Mouse (Mus musculus) heart, postnatal 14 days (tissue): ENCODE results near the gene Spock1. TPM values are rescaled to one million over a fixed set of nuclear protein-coding genes. Genes with fewer than 3 reads are reported as not detected.

ENCODE experiments used
- DNase-seq, 2 experiments: peaks; one replicate each; pipeline ENCODE4 v3.0.0; 2021 to 2022
- intact Hi-C: fragments of 180-260 bp; cut with DNase I; formaldehyde crosslinking; loops from one replicate; pipeline ENCODE4 v1.15.1; 2025
- total RNA-seq, 2 experiments: library from RNA; stranded (reverse); gene quantifications; 2 replicates each; pipeline ENCODE4 v1.2.3; 2021

Gene Spock1
- total RNA-seq, 2 experiments from 2014 or later, result 0.15 to 0.45 TPM

- DNase-seq, result no peak
- intact Hi-C loops, result no loop called here
Observed at GRCm38 (mm10) chr13:57671919-57672318, 236.2 kb downstream of the Spock1 start.

GRCm38 (mm10) chr13:57671322-57671721 is 236.8 kb downstream of the Spock1 start:
- intact Hi-C loops, result no loop called here
- DNase-seq, result no peak

DNA sequence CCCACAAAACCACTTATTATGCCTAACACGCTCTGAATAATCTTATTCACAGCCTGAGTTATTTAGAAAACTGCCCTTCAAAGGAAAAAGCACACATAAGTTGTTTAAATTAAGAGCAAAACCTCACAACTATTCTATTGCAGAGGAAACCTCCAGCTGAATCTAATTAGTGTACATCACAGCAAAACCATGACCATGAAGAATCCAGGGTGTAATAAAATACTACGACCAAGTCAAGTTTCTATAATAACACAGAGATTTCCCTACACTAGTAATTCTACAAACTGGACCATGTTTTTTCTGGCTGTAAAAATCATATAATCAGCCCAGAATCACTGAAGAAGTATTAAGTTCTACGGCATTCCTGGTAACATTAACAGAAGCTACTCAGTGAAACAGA is 240.5 kb downstream of the Spock1 start:
- intact Hi-C loops, result no loop called here
- no peak for DNase-seq

- no peak for DNase-seq
- intact Hi-C loops, result no loop called here
Observed at GRCm38 (mm10) chr13:57666173-57666842, 241.8 kb downstream of the Spock1 start.

DNA sequence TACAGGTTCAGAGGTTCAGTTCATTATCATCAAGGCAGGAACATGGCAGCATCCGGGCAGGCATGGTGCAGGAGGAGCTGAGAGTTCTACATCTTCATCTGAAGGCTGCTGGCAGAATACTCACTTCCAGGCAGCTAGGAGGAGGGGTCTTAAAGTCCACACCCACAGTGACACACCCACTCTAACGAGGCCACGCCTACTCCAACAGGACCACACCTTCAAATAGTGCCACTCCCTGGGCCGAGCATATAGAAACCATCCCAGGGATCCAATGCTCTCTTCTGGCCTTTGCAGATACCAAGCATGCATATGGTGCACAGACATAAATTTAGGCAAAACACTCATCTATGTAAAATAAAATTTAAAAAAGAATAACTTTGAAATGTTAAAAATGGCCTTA is 245.6 kb downstream of the Spock1 start:
- intact Hi-C loops, result no loop called here

GRCm38 (mm10) chr13:57660523-57660922 is 247.6 kb downstream of the Spock1 start:
- intact Hi-C loops, result no loop called here
- no peak for DNase-seq

More for the DNA sequence above, 245.6 kb downstream of the Spock1 start:
- DNase-seq, result no peak

GRCm38 (mm10) chr13:57659872-57660271 is 248.3 kb downstream of the Spock1 start:
- intact Hi-C loops, result no loop called here
- no peak for DNase-seq

DNA sequence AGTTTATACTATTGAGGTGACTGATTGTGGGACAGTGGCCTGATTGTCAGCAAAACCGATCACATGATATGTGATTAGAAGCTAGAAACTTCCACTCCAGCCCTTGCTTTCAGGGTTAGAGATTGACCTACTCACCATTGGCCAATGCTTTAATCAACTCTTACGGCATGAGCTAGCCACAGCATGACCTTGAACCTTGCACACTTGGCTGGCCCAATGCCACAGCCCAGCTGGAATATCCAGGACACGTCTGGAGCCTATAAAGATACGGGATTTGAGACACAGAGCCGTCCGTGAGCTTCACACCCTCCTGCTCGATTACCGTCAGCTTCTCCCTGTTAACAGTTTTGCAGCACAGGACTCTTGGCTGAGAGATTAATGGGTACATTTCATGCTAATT is 251.5 kb downstream of the Spock1 start:
- peak; percentile 3 to 8 for DNase-seq
- intact Hi-C loops, result no loop called here

DNA sequence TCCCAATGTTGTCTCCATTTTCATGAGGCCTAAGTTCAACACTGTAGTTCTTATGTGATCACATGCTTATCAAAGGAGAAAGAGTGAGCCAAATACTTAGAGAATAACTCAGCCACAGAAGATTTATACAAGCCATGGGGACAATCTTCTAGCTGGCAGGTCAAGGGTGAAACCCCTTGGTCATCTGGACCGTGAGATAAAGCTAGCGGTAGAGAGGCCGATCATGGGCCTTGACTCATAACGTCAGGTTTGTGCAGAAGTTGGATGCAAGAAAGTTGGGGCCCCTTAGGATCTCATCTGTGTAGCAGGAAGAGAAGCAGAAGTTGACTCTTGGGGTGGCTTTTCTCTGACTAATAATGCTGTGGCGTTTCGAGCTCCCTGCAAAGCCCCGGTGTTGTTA is 253.8 kb downstream of the Spock1 start:
- intact Hi-C loops, result no loop called here
- no peak for DNase-seq

DNA sequence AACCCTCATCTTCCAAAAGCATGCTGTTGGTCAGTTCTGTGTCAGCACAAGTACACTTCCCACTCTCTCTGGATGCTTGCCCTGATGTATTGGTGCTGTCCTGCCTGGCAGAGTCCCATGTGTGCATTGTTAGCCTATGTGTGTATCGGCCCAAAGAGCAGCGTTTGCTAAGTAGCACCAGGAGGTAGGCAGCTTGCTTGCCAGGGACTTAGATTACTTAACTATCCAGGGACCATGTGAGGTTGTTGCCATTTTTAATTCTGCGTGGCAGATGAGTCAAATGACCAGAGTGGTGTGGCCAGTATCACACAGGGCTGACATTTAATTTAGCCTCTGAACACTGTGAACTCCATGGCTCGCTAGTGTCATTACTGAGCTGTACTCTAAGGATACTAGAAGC is 256.9 kb downstream of the Spock1 start:
- intact Hi-C loops, result no loop called here
- DNase-seq, result no peak

GRCm38 (mm10) chr13:57648784-57649183 is 259.3 kb downstream of the Spock1 start:
- intact Hi-C loops, result no loop called here
- DNase-seq, result no peak

DNA sequence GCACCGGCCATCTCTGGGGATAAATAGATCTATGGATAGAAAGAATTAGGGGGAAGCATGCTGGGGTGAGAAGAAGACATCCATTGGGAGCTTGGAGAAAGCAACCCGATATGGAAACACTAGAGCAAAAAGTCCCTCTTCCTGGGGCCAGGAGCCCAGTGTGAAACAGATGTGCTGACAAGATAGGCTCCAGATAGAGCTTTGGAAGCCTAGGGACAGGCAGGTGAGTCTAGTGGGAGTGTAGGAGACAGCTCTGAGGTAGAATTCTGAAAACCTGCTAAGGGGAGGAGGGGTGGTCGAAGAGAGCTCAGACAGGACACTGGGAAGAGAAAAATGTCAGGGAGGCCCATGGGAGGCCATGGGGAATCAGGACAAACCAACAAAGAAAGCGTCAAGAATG is 260.7 kb downstream of the Spock1 start:
- intact Hi-C loops, result no loop called here
- no peak for DNase-seq

- DNase-seq, result no peak
- intact Hi-C loops, result no loop called here
Observed at GRCm38 (mm10) chr13:57643036-57643435, 265.1 kb downstream of the Spock1 start.

DNA sequence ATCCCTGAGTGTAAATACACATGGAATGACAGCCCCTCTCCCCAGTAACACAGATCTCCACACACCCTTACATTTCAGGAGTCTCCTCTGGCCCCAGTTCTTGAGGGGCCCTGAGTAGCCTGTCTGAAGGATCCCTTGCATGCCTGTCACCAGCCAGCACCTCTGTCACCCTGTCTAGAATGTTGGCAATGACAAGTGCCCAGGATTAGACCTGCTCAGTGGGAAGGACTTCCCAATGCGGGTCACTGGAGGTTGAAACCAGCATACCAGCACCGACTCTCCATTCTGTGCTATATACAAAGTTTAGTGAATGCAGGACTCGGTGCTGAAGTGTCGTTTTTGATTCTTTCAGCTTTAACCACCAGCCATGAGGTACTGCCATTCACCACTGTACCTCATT is 266.5 kb downstream of the Spock1 start:
- intact Hi-C loops, result no loop called here

GRCm38 (mm10) chr13:57640968-57641367 is 267.2 kb downstream of the Spock1 start:
- intact Hi-C loops, result no loop called here

More for the DNA sequence above, 266.5 kb downstream of the Spock1 start:
- no peak for DNase-seq

GRCm38 (mm10) chr13:57638820-57639219 is 269.3 kb downstream of the Spock1 start:
- DNase-seq, result no peak

More at GRCm38 (mm10) chr13:57640968-57641367, 267.2 kb downstream of the Spock1 start:
- no peak for DNase-seq

GRCm38 (mm10) chr13:57637606-57638132 is 270.5 kb downstream of the Spock1 start:
- DNase-seq, result no peak
- intact Hi-C loops, result no loop called here

More at GRCm38 (mm10) chr13:57638820-57639219, 269.3 kb downstream of the Spock1 start:
- intact Hi-C loops, result no loop called here

DNA sequence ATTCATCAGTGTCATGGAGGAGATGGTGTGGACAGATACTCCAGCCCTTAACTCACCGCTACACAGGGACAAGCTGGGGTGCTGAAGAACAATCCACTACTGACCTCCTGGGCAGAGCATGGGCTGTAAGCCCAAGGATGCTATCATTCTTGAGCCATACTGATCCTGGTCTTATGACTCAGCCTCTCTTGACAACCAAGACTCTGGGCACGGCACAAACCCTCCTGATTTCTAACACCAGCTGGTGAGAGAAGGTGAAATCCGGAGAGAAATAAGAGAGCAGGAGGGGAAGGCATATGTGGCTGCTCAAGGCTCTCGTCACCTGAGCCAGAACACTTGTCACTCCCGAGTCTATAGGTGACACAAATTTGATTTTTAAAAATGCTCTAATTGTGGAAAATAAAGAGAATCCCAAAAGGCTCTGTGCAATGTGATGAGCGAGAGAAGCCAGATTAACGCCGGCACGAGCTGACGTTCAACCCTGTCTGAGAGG is 271.0 kb downstream of the Spock1 start:
- intact Hi-C loops, result no loop called here
- DNase-seq, result no peak

- DNase-seq, result no peak
- intact Hi-C loops, result no loop called here
Observed at GRCm38 (mm10) chr13:57636196-57637015, 271.7 kb downstream of the Spock1 start.

DNA sequence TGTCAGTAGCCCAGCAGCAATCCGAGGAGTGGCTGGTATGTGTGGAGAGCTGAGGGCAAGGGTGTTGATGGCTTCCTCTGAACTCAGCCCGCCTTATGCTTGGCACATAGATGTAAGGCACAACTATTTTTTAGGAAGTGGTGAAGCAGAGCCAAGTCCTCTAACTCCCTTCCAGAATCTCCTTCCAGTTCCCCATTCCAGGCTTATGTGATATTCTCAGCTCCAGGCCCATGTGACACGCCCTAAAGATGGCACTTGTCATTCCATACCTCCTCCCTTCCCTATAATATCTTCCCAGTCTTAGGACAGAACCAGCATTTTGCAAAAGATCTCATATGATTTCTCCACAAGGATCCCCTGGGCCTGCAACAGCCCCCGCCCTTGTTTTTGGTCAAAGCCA is 277.6 kb downstream of the Spock1 start:
- intact Hi-C loops, result no loop called here
- no peak for DNase-seq

- intact Hi-C loops, result no loop called here
- DNase-seq, result no peak
Observed at GRCm38 (mm10) chr13:57628218-57628617, 279.9 kb downstream of the Spock1 start.
